Mouse (Mus musculus) lung, postnatal 0 days (tissue): ENCODE results near the gene Mosmo. TPM values are rescaled to one million over a fixed set of nuclear protein-coding genes. Genes with fewer than 3 reads are reported as not detected.
A peak's percentile ranks its signal among the peaks of the same experiment; 100 is the strongest.

Experiments used
- ATAC-seq: fragments of 200-750 bp; cut with Nextera tagmentation; 2 replicates; pipeline ENCODE4 v1.8.0; 2017; ENCODE audit warnings: moderate library complexity
- DNase-seq: peaks from one replicate; pipeline ENCODE4 v3.0.0-alpha.2; 2016; ENCODE audit warnings: low spot score
- H3K27ac ChIP-seq: fragments of 300-500 bp; sonication (generic); 2 replicates; pipeline ENCODE4 v1.5.1; 2014; ENCODE audit warnings: antibody characterized with exemption, mild to moderate bottlenecking, low read length, mixed read lengths
- H3K27me3 ChIP-seq: fragments of 300-500 bp; sonication (generic); replicated peaks from 2 replicates; pipeline ENCODE4 v1.6.1; 2014; ENCODE audit warnings: low read length, mixed read lengths; ENCODE audit not compliant: insufficient read depth
- H3K36me3 ChIP-seq: fragments of 300-500 bp; sonication (generic); 2 replicates; pipeline ENCODE4 v1.6.1; 2014; ENCODE audit warnings: low read length, mixed read lengths; ENCODE audit not compliant: insufficient read depth
- H3K4me1 ChIP-seq: fragments of 300-500 bp; sonication (generic); 2 replicates; pipeline ENCODE4 v1.6.1; 2014; ENCODE audit warnings: antibody characterized with exemption, low read depth, low read length, mixed read lengths; ENCODE audit not compliant: insufficient read depth
- H3K4me2 ChIP-seq: fragments of 300-500 bp; sonication (generic); replicated peaks from 2 replicates; pipeline ENCODE4 v1.6.1; 2014; ENCODE audit warnings: low read depth, mild to moderate bottlenecking, low read length, moderate library complexity, mixed read lengths
- H3K4me3 ChIP-seq: fragments of 300-500 bp; sonication (generic); 2 replicates; pipeline ENCODE4 v1.5.1; 2014; ENCODE audit warnings: low read depth, low read length
- H3K9ac ChIP-seq: fragments of 300-500 bp; sonication (generic); replicated peaks from 2 replicates; pipeline ENCODE4 v1.6.1; 2014; ENCODE audit warnings: low read depth, mild to moderate bottlenecking
- H3K9me3 ChIP-seq: fragments of 300-500 bp; sonication (generic); 2 replicates; pipeline ENCODE4 v1.6.1; 2016; ENCODE audit warnings: low read length, mixed read lengths
- CTCF ChIP-seq: IDR thresholded peaks from 2 replicates; pipeline ENCODE4 v1.5.1; 2016; ENCODE audit warnings: antibody characterized with exemption, mild to moderate bottlenecking
- EP300 ChIP-seq: IDR thresholded peaks from 2 replicates; pipeline ENCODE4 v1.6.1; 2016; ENCODE audit warnings: antibody characterized with exemption, mild to moderate bottlenecking, control low read depth
- WGBS: fragments of 180-500 bp; shearing (Covaris S2); extraction: QIAGEN DNeasy Blood & Tissue Kit; methylation state at CpG from one replicate; pipeline ENCODE4 v1.1.7; 2014; 5-methylcytosine and 5-hydroxymethylcytosine counted together
- polyA plus RNA-seq: library from polyadenylated mRNA; unstranded; fragments of >200 nt; fragmentation: Nextera tagmentation; extraction: Ambion mirVana; gene quantifications from 2 replicates; pipeline ENCODE4 v1.2.1, GENCODE M21; 2015

Mosmo gene
- polyA plus RNA-seq, 1 experiment from 2014 or later: 13.1 TPM

DNA sequence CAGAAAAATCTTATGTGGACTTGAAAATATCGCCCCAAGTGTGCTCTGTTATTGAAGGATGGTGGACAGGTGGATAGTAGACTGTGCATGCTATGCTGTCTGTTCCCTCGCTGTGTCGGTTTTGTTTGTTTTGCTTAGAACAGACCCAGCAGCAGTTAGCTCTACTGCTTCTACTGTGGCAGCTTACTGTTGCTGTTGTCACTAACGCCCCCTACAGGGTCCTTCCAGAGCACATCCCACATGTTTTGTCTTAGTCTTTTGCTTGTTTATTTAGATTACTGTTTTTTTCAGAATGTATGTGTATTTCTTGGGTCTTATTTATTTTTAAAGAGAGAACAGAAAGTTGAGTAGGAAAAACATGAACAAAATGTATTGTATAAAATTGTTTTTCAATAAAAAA, 34.2 kb upstream of the Mosmo start:
- no peak overlapping the region for H3K4me2 ChIP-seq
- H3K27me3 ChIP-seq: no peaks in the 10 kb centered on the region
- no peaks in the 10 kb centered on the region for H3K9me3 ChIP-seq
- WGBS: 55% methylated on average over 4 of the region's 4 CpGs
- peaks cover 36% of the 10 kb centered on the region for H3K36me3 ChIP-seq
- no peak overlapping the region for H3K27ac ChIP-seq
- no peak overlapping the region for H3K9ac ChIP-seq
- H3K4me1 ChIP-seq: no peaks in the 10 kb centered on the region
- no peak for DNase-seq
- ATAC-seq: no peak
- no peak overlapping the region for H3K4me3 ChIP-seq
- TF ChIP-seq EP300: no peak
- TF ChIP-seq CTCF: peak; percentile 44

DNA sequence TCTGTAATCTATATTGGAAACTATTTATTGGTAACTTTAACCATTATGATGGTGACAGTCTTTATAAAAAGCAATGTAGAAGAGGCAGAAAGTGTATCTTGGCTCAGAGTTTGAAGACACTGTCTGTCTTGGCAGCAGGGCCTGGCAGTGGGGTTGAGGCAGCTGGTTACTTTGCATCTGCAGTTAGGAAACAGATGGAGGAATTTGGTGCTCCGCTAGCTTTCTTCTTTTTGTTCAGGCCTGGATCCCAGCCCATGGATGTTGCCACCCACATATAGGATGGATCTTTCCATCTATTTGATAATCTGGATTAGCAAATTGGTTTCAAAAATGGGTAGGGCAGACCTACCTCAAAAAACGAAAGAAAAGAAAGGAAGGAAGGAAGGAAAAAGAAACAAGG, 29.6 kb upstream of the Mosmo start:
- WGBS: 76% methylated on average over 2 of the region's 2 CpGs
- H3K9me3 ChIP-seq: no peaks in the 10 kb centered on the region
- H3K4me1 ChIP-seq: no peaks in the 10 kb centered on the region
- no peaks in the 10 kb centered on the region for H3K27me3 ChIP-seq
- no peak overlapping the region for H3K4me3 ChIP-seq
- DNase-seq (no peak), ATAC-seq (no peak)
- TF ChIP-seq EP300 (no peak), CTCF (no peak)
- H3K36me3 ChIP-seq: peaks cover 40% of the 10 kb centered on the region
- H3K4me2 ChIP-seq: no peak overlapping the region
- H3K9ac ChIP-seq: no peak overlapping the region
- no peak overlapping the region for H3K27ac ChIP-seq

DNA sequence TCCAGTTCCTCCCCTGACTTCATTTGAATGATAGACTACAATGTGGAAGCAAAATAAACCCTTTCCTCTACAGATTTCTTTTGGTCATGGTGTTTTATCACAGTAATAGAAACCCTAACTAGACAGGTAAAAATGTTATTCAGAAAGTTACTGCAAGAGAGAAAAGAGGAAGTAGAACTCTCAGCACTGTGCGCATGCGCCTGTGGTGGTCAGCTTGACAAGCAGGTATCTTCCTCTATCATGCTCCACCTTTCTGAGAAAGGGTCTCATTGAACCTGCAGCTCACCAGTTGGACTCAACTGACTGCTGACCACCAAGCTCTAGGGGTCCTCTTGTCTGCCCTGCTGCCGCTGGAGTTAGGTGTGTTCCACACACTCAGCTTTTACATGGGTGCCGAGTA, 15.3 kb upstream of the Mosmo start:
- Histone ChIP-seq H3K4me3 (no peak overlapping the region), H3K4me1 (no peaks in the 10 kb centered on the region), H3K27ac (no peak overlapping the region), H3K9me3 (no peaks in the 10 kb centered on the region), H3K9ac (no peak overlapping the region), H3K27me3 (no peaks in the 10 kb centered on the region), H3K36me3 (peaks cover 25% of the 10 kb centered on the region), H3K4me2 (no peak overlapping the region)
- 90% methylated on average over 4 of the region's 4 CpGs for WGBS
- ATAC-seq (no peak), DNase-seq (no peak)
- TF ChIP-seq CTCF (no peak), EP300 (no peak)

DNA sequence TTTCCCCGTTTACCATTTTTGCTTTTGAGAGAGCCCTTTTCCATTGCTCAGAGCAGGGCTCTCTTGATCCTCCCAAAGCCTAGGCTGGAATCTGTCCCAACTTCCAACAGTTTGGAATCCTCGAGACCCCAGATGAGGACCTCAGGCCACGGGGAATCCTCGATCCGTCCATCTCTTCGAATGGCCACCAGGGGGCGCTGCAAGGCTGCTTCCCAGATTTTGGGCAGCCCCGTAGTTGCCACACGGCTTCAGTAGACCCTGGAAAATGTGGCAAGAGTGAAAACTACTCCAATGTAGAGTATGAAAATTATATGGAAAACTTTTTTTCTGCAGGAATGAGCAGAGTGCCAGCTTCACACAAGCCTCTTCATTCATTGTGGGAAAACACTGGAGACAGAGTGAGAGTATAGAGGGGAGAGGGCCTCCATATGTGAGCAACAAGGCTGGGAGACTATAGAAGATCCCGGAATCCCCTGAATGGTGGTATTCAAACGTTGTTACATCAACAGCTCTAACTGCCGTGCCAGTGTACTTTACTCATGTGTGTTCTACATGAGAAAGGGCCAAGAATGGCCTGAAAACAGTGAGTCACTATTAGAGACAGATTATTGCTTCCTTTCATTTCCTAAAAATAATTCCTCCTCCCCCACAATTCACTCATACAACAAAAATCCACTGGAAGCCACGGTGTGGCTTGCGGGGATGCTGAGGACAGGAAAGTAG, 7.1 kb upstream of the Mosmo start, which contains the start of gene Pdzd9:
TSS of gene Pdzd9 (minus strand) at position 191 of the 723 bp plus-strand sequence.
- H3K4me2 ChIP-seq: no peak within 1 kb of the TSS
- no peak within 1 kb of the TSS for H3K9ac ChIP-seq
- no peak within 1 kb of the TSS for H3K4me3 ChIP-seq
- DNase-seq: peak; percentile 80
- no peaks in the 10 kb centered on the region for H3K9me3 ChIP-seq
- H3K27ac ChIP-seq: no peak within 1 kb of the TSS
- TF ChIP-seq CTCF (peak; percentile 96), EP300 (no peak)
- H3K4me1 ChIP-seq: no peaks in the 10 kb centered on the region
- H3K36me3 ChIP-seq: no peaks in the 10 kb centered on the region
- H3K27me3 ChIP-seq: no peaks in the 10 kb centered on the region
- peak; percentile 73 for ATAC-seq
- 21% methylated on average over 14 of the region's 14 CpGs for WGBS

DNA sequence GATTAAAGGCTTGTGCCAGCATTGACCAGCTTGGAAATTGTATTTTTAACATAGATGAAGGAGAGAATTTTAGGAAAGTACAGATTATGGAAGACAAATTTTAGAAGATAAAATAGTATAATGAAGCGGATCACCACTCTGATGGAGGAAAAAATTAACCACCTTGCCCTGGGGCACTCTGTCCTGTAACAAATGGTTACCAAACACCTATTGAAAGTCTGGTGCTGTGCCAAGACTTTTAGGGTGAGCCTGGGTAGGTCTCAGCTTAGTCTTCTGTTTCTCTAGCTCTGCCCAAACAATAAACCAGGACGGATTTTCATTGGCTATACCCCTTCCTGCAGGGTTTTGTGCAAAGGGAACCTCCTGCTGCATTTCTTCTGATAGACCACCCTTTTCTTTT, 6.1 kb upstream of the Mosmo start:
- WGBS: 68% methylated on average over 2 of the region's 2 CpGs
- H3K9ac ChIP-seq: no peak overlapping the region

DNA sequence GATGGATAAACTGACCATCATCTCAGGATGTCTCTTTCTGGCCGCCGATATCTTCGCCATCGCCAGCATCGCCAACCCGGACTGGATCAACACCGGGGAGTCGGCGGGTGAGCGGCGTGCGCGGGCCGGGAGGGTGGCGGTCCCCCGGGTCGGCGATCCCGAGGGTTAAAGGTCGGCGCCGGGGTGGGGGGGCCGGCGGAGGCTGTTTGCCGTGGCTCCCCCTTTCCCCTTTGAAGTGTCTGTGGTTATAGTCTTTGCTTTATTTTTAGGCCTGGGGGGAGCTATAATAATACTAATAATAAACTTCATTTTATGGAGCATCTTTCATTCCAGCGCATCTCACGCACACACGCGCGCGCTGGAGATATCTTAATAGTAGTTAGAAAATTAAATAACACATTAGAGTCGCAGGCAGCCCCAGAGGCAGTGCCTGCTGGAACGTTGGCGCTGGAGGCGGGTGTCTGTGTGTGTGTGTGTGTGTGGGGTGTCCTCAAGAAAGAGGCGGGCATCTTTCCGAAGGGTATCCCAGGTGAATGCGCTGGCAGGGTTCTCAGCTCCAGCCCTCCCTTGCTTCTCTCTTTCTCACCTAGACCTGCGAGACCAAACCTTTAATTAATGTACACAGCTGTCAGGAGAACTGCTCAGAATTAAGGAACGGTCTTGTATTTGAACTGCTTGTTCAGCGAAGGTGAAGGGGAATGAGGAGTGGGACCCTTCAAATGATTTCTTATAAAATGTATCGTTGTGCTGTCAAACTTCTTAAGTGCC, 530 bp downstream of the Mosmo start:
- Histone ChIP-seq H3K4me3 (peak overlapping the region; percentile 91), H3K27ac (peak overlapping the region; percentile 77), H3K9me3 (no peaks in the 10 kb centered on the region), H3K4me2 (peak overlapping the region; percentile 72), H3K9ac (peak overlapping the region; percentile 73), H3K36me3 (no peaks in the 10 kb centered on the region), H3K27me3 (no peaks in the 10 kb centered on the region), H3K4me1 (peaks cover 7% of the 10 kb centered on the region)
- ATAC-seq (peak; percentile 38), DNase-seq (peak; percentile 20)
- WGBS: under 1% methylated on average over 32 of the region's 42 CpGs
- TF ChIP-seq EP300 (no peak), CTCF (no peak)

More for the DNA sequence above, 6.1 kb upstream of the Mosmo start:
- ATAC-seq (no peak), DNase-seq (no peak)
- H3K27ac ChIP-seq: no peak overlapping the region
- no peaks in the 10 kb centered on the region for H3K4me1 ChIP-seq
- H3K27me3 ChIP-seq: no peaks in the 10 kb centered on the region
- no peaks in the 10 kb centered on the region for H3K9me3 ChIP-seq
- no peak overlapping the region for H3K4me3 ChIP-seq
- no peak overlapping the region for H3K4me2 ChIP-seq
- H3K36me3 ChIP-seq: no peaks in the 10 kb centered on the region
- TF ChIP-seq EP300: no peak
- TF ChIP-seq CTCF: no peak
